Mouse (Mus musculus) cerebellum, adult 18-20 months (tissue): ENCODE results near the gene Slc26a3.
A peak's percentile ranks its signal among the peaks of the same experiment; 100 is the strongest.
"Not testable (repeated sequence)": the region's sequence is repeated elsewhere in the genome, so short reads cannot be mapped to it uniquely, and the experiment has no call there.

Source experiments
- DNase-seq, 2 experiments: peaks; one replicate each; pipeline ENCODE4 v3.0.0; 2021

Slc26a3 gene

GRCm38 (mm10) chr12:31437791-31438190 is 47.1 kb downstream of the Slc26a3 start:
- no peak for DNase-seq

GRCm38 (mm10) chr12:31439612-31440011 is 48.9 kb downstream of the Slc26a3 start:
- DNase-seq: no peak

GRCm38 (mm10) chr12:31444131-31444546 is 53.5 kb downstream of the Slc26a3 start:
- DNase-seq: no peak

- no peak for DNase-seq
Measured at GRCm38 (mm10) chr12:31444827-31445226, 54.2 kb downstream of the Slc26a3 start.

GRCm38 (mm10) chr12:31449341-31449740 is 58.7 kb downstream of the Slc26a3 start:
- DNase-seq: no peak

GRCm38 (mm10) chr12:31456271-31456670 is 65.6 kb downstream of the Slc26a3 start:
- no peak for DNase-seq

- DNase-seq: no peak
Measured at GRCm38 (mm10) chr12:31458474-31458873, 67.8 kb downstream of the Slc26a3 start.

- not testable (repeated sequence) for DNase-seq
Measured at GRCm38 (mm10) chr12:31460270-31460669, 69.6 kb downstream of the Slc26a3 start.

- DNase-seq: no peak
Measured at GRCm38 (mm10) chr12:31461371-31461770, 70.7 kb downstream of the Slc26a3 start.

GRCm38 (mm10) chr12:31462615-31463014 is 71.9 kb downstream of the Slc26a3 start:
- no peak for DNase-seq

GRCm38 (mm10) chr12:31478182-31478581 is 87.5 kb downstream of the Slc26a3 start:
- not testable (repeated sequence) for DNase-seq

GRCm38 (mm10) chr12:31486431-31486830 is 95.8 kb downstream of the Slc26a3 start:
- no peak for DNase-seq

- DNase-seq: peak in 1 of 2 experiments; percentile 13
Measured at GRCm38 (mm10) chr12:31498936-31499313, 108.3 kb downstream of the Slc26a3 start.

GRCm38 (mm10) chr12:31499314-31500131 is 108.9 kb downstream of the Slc26a3 start, which contains the start of gene Cbll1:
Cbll1 (minus strand) TSS chr12:31499616.
- DNase-seq: peak; percentile 96 to 98

GRCm38 (mm10) chr12:31500196-31500595 is 109.5 kb downstream of the Slc26a3 start:
- DNase-seq: no peak

GRCm38 (mm10) chr12:31501266-31501665 is 110.6 kb downstream of the Slc26a3 start:
- DNase-seq: no peak

- no peak for DNase-seq
Measured at GRCm38 (mm10) chr12:31503211-31503610, 112.5 kb downstream of the Slc26a3 start.

GRCm38 (mm10) chr12:31507718-31508364 is 117.2 kb downstream of the Slc26a3 start:
- peak; percentile 32 to 54 for DNase-seq

GRCm38 (mm10) chr12:31508496-31508895 is 117.8 kb downstream of the Slc26a3 start:
- no peak for DNase-seq

- no peak for DNase-seq
Measured at GRCm38 (mm10) chr12:31511218-31511617, 120.5 kb downstream of the Slc26a3 start.

- DNase-seq: no peak
Measured at GRCm38 (mm10) chr12:31512634-31513411, 122.2 kb downstream of the Slc26a3 start.

GRCm38 (mm10) chr12:31513724-31514503 is 123.2 kb downstream of the Slc26a3 start:
- DNase-seq: no peak
